Mouse (Mus musculus): Measurements from ENCODE around the gene Cyth3.

The Cyth3 gene

DNA sequence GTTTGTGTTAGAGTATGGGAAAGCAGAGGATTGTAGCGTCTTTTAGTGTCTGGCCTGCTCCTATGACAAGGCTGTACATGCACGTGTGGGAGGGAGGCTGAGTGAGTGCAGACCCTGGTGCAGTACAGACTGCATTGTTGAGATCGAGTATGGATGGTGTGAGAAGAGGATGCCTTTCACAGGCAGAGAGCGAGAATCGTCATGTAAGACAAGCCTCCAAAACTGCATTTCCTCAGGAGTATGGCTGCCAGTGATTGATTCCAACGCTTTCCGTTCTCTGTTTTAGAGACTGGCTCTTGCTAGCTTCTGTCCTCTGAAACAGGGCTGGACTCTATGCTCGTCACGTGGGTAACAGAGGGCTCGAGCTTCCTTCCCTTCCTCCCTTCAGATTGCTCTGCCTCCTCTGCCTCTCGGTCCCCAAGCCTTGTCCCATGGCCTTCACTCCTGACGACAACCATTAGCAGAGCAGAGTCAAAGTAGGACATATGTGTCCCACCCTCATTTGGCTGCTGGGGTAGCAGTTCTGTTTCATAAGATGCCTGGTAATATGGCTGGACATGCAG, 12.4 kb downstream of the Cyth3 start:
- DNase-seq (ENCODE audit: low spot score), result no peak

DNA sequence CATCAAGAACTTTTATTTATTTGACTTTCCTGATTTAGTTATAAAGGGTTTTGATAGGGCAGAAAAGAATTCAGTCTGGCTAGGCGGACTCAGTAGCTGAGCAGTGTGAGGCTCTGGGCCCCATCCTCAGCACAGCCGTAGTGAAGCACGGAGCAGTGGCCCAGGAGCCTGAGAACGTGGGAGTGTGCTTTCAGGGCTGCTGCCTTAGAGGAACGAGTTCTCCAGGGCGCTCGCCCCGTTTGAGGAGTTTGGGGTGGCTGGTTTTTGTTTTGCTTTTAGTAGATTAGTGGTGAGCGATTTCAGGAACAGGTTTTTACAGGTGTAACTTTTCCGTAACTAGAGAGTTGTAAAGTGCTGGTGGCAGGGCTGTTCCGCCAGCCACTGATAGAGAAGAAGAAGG, 13.1 kb downstream of the Cyth3 start:
- no peak for DNase-seq (ENCODE audit: low spot score)

DNA sequence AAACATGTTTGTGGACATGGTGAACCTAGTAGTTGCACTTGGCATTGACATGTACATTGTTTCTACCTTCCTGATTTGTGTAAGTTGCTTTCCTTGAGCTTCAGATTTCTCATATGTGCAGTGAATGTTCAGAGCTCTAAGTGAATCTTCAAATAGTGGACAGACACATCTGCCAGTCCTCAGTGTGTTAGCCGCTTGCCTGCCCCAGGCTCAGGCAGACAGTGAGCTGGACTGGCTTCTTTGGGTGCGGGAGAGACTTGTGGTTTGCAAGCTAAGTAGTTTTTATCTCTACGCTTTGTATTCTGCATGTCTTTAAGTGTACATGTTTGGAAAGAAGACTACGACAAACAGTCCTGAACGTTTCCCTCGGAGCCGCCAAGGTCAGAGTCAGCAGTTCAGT, 13.9 kb downstream of the Cyth3 start:
- DNase-seq (ENCODE audit: low spot score), result no peak

GRCm38 (mm10) chr5:143637832-143638420, 15.7 kb downstream of the Cyth3 start:
- no peak for DNase-seq (ENCODE audit: low spot score)

- DNase-seq (ENCODE audit: low spot score), result no peak
Measured at GRCm38 (mm10) chr5:143638516-143639270, 16.4 kb downstream of the Cyth3 start.

DNA sequence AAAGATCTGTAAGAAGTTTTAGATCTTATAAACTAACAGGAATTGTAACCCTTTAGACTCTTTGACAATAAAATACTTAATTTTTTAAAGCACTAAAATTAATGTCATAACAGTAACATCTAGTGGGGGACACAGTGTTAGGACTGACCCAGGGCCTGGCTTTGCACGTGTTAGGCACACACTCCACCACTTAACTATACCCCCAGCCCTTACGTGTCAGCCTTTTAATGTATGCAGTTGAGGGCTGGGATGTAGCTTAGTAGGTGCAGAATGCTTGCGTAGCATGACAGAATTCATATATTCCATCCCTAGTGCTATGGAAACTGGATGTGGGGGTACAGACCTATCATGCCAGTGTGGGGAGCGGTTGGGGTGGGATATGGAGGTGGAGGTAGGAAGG, 17.1 kb downstream of the Cyth3 start:
- no peak for DNase-seq (ENCODE audit: low spot score)

- no peak for DNase-seq (ENCODE audit: low spot score)
Measured at GRCm38 (mm10) chr5:143639810-143640209, 17.6 kb downstream of the Cyth3 start.

DNA sequence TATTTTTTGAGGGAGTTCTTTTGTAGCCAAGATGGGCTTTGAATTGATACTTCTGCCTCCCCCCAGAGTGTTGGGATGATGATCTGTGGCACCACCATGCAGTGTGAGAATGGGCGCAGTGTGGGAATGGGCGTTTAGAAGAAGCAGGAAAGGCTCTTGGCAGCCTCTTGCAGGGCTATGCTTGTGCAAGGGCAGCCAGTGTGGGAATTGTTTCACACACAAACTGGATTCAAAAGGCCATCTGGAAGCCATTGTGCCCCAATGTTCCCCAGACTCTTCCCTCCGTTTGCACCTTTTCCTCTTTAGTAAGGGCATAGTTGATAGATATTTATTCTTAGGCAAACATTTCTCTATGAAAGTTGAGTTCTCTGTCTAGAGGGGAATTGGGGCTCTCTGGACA, 19.3 kb downstream of the Cyth3 start:
- no peak for DNase-seq (ENCODE audit: low spot score)

DNA sequence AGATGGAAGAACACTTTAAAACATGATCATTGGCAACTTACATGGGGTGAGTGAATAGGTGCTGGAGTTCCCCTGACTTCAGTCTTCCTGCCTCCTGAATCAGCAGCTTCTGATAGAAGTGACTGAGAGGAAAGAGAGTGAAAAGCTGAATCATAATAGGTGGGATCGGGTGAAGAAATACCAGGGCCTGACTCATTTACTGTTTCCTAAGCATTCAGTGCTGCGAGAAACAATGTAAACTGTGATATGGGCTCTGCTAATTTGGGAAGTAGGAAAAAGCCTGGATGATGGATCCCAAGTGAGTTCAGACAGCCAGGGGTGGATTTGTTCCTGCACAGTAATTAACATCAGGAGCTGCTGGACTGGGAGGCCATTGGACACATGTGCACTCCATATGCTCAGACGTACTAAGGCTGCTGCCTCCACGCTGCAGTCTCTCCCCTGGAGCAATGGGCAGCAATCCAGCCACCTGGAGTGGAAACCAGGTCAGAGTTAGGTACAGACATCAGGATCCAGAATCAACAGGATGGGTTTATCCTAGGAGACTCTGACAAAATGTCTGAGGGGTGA, 20.1 kb downstream of the Cyth3 start:
- DNase-seq (ENCODE audit: low spot score), result no peak

DNA sequence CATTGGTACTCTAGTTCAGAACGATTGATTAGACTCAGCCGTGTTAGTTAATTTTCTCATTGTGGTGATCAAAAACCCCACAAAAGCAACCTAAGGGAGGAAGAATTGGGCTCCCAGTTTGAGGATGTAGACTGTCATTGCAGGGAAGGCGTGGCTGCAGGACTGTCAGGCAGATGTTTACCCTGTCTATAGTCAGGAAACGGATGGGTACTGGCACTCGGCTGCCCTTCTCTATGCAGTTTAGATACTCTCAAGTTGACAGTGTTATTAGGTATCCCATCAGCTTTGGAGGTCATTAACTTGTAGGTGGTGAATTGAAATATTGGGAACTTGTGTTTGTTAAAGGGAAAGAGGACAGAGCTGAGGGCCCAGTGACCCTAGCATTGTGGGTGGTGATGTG, 23.7 kb downstream of the Cyth3 start:
- peak; percentile 21 for DNase-seq (ENCODE audit: low spot score)

DNA sequence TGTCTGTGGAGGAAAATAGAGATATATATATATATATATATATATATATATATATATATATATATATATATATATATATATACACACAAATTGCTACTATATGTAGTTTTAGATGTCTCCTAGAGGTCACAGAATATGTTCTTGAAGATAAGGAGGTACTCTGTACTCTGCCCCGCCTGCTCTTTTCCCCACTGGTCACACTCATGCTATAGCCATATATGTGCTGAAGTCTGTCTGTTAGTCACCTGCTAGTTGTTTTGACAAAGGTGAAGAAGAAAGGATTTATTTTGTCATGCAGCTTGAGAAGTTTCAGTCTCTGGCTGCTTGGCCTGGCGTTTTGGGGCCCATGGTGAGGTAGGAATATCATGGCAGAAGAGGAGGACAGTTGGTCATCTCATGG, 25.2 kb downstream of the Cyth3 start:
- no peak for DNase-seq (ENCODE audit: low spot score)

GRCm38 (mm10) chr5:143648058-143648457, 25.8 kb downstream of the Cyth3 start:
- no peak for DNase-seq (ENCODE audit: low spot score)

DNA sequence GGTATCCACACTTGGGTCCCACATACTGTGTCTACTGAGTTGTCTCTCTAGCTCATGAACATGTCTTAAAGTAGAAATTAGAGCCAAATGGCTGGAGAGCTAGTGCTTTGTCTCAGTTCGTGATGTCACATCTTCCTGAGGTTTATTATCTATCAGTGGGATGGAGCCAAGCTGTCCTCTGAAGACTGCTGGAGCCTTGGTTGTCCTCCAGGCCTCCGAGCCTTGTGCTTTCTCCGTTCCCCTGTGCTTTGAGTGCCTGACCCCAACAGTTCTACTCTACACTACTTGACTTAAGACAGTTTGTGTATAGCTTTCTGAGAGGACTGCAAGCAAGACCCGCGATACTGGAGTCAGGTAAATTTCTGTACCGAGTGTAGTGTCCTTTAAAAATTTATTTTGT, 26.9 kb downstream of the Cyth3 start:
- DNase-seq (ENCODE audit: low spot score), result no peak

DNA sequence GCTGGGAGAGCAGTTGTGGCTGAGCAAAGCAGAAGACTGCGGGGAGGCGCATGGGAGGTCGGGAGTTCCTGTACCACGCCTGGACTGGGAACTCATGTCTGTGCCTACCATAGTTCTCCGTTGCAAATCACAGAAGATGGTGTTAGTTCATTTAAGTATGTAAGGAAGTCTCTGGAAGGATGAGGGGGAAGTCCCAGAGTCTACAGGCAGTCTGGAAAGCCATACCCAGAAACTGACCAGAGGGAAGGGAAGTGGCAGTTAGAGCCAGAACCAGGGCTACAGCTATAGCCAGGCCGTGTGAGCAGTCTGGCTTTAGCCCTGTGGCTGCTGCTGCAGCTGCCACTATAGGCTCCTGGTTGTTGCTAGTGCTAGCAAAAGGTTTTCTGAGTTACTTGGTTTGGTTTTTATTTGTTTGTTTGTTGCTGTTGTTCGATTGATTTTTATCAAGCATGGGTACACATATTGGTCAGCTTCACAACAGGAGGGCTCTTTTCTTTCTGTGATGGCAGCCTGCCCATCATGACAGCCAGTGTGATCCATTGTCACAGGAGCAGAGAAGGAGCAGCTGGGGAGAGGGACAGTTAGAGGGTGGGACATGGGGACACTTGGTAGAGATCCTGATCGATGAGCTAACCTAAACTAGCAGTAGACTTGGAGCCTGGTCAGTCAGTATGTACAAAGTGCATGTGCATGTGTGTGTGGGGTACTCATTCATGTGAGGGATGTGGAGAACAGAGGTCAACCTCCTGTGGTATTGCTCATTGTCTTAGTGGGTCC, 29.8 kb downstream of the Cyth3 start:
- DNase-seq (ENCODE audit: low spot score), result no peak

- DNase-seq (ENCODE audit: low spot score), result no peak
Measured at GRCm38 (mm10) chr5:143653497-143653896, 31.2 kb downstream of the Cyth3 start.

GRCm38 (mm10) chr5:143654670-143655510, 32.6 kb downstream of the Cyth3 start:
- DNase-seq (ENCODE audit: low spot score), result peak; percentile 54

DNA sequence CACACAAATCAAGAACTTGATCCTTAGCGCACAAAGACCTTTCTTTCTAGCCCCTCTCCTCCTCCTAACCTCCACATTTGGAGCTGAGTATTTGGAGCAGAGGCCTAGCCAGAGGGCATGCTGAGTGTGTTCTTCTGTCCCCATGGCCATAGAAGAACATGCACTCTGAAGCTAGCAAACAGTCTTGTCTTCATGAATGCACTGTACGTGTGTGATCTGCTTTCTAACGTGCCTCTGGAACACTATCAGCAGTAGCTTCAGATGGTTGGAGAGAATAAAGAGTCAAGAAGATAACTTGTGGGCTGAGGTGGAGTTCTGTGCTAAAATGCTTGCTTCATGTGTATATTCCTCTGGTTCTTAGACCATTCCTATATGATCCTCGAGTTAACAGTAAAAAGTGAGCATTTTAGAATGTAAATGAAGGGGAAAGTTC, 33.3 kb downstream of the Cyth3 start:
- DNase-seq (ENCODE audit: low spot score), result no peak

DNA sequence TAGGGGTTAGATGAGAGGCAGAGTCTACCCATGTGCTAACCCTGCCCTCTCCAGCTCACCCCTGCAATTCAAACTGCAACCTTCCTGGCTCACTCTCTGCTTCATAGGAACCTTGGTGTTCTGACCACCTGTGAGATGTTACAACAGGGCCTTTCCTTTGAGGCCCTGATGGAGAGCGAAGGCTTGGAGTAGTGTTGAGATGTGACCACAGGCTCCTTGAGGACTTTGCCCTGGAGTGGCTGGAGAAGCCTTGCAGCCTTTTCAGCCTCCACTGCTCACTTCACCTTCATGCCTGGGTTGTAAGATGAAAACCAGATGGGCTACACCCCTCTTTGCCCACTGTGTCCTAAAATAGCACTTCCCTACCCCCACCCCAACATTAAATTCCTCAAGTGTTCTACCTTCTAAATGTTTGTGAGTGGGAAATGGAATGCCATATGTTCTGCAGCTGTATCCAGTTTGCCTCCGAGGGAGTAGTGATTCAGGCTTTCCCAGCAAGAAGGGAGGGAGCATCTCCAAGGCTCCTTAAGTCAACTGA, 34.5 kb downstream of the Cyth3 start:
- no peak for DNase-seq (ENCODE audit: low spot score)

DNA sequence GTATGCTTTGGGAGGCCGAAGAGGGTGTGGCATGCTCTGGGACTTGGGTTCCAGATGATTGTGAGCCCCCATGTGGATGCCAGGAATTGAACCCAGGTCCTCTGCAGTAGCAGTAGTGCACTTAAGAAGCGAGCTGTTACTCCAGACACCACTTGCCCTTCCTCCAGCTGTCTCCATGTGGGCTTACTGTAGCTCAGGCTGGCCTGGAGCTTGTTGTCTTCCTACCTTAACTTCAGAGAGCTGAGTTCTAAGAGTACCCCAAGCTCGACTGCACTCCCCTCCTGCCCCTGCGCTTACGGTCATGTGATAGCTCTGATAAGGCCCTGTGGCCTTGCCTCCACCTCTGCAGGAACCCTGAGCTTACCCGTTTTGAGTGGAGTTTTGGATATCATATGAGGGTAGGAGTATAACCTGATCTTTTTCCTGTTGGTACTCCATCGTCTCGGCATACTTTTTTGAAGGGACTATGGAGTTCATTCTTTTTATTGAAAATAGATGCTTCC, 36.8 kb downstream of the Cyth3 start:
- no peak for DNase-seq (ENCODE audit: low spot score)

DNA sequence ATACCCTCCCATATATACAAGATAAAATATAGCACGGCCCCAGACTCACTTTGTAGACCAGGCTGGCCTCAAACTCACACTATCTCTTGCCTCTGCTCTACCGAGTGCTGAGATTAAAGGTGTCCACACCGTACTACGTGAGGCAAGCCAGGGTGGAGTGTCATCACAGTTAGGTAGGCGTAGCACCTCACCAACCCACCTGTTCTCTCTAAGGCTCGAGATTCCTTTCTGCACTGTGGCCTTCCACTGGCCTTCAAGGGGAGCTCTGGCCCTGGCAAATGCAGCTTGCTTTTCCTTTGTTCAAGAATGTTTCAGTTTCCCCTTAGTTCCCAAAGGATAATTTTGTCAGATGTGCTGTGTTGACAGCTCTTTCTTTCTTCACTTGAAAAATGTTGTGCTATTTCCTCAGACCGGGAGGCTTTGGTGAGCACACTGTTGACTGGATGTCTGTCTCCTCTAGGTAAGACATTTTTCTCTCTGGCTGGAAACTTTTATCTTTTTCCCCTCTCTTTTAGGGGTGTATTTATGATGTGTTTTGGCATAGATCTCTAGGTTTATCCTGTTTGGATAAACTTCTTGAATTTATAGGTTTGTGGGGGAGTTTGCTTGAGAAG, 40.9 kb downstream of the Cyth3 start:
- DNase-seq (ENCODE audit: low spot score), result no peak

DNA sequence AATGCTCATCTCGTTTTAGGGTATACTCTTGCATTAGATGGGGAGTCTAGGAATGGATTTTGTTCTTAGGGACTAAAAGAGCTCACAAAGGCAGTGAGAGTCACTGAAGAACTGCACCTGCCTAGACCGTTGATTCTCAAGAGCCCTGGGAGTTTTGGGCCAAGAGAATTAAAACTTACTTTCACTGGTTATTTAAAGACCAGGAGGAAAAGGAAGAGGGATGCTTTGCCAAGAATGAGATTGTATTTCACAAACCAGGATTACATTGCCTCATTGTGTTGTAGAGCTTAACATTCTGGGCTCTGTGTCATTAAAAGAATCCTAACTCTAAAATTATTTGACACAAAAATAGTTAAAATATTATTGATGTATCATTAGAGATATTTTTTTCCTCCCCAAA, 43.3 kb downstream of the Cyth3 start:
- no peak for DNase-seq (ENCODE audit: low spot score)

Data from T-cell, adult 2 months (primary cell).